Mouse (Mus musculus) frontal cortex, postnatal 36 days (tissue): Measurements from ENCODE around the gene Pikfyve.

ENCODE experiments used
- DNase-seq, 2 experiments: peaks; one replicate each; pipeline ENCODE4 v3.0.0; 2022; ENCODE audit warnings: low spot score in 2 of 2

Pikfyve gene

DNA sequence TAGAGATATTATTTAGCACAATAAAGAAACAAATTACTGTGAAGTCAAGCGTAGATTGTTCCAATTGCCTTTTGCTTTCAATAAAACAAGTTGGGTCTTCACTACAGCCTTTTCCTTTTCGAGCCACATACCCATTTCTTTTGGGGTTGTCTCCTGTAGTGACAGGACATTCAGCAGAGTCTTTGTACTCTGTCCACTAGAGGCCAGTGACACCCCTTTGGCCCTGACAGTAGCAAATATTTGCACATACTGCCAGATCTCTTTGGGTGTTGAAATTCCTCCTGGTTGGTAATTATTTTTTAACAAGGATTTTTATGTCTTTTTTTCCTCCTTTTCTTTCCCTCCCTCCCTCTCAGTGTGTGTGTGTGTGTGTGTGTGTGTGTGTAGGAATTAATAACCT, 126.4 kb downstream of the Pikfyve start:
- no peak for DNase-seq

DNA sequence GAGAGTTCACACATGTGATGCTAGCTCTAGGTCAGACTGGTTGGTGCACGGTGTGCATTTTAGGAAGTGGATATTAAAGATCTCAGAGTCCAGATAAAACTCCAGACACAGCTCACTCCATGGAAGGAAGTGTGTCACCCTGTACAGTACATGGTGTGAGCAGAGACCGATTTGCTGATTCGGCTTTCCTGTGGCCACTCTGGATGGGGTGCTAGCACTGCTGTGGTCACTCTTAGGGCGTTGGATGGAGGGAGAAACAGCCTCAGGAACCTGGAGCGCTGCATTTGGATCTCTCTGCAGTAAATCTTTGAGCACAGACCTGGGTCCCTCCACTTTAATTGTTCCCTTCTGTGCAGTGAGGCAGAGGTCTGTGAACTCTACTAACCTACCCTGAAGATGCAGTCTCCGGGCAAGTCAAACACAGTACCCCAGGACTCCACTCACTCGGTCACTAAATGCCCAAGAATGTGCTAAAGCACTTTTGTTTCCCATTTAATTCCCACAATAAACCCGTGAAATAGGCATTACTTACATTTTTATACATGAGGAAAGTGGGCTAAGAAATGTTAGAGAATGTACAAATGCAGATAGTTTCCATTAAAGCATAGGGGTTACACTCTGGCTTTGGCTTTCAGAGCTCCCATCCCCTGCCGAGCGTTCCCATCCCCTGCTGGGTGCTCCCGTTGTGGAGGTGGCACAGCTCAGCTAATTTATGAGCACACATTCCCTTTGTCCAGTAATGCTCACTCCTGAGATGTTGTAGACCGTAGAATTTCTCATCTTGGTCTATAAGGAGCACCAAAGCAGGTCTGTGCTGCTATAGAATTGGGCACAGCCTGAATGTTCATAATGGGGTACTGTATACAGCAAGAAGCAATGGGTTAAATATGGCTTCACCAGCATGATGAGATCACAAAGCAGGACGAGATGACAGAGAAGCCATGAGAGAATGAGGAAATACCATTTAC, 127.9 kb downstream of the Pikfyve start:
- DNase-seq: no peak

DNA sequence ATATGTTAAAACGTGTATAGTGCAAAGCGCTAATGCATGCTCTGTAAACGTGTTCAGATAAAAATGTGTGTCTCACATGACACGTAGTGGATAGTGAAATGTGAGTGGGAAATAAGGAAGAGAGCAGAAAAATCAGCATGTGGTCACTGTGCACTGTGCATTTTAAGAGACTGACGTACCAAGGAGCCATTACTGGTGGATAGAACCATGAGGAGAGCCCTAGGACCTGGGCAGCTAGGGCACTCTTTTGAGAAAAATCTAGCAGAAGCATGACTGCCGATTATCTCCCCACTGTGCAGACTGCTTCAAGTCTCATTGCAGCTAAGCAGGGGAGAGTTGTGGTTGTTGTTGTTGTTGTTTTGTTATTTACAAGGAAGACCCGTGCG, 128.5 kb downstream of the Pikfyve start:
- DNase-seq: no peak
